Mouse (Mus musculus): Measurements from ENCODE around the gene Hist1h2be.

- TF ChIP-seq CTCF (IDR thresholded peaks at IDR 0.05) (no peak), EP300 (IDR thresholded peaks at IDR 0.05) (peak; percentile 72)
Measured at GRCm38 (mm10) chr13:23571022-23571503, 49.9 kb downstream of the Hist1h2be start, which contains the start of the genes Hist1h2ae and Hist1h2bg.
